Mouse (Mus musculus) neural tube, embryonic 11.5 days (tissue): ENCODE measurements at regions not wholly inside any gene's neighbourhood (a gene's known extent, or its start where the extent isn't known, plus 50 kb on each side); places are given as distances from the start of the nearest gene placed in this dataset.

Source experiments
- ATAC-seq: fragments of 200-750 bp; cut with Nextera tagmentation; 2 replicates; pipeline ENCODE4 v1.8.0; 2017; ENCODE audit warnings: moderate number of reproducible peaks, mild to moderate bottlenecking, moderate TSS enrichment, moderate library complexity; ENCODE audit not compliant: insufficient read depth, low FRiP score, low TSS enrichment
- DNase-seq: peaks from one replicate; pipeline ENCODE4 v3.0.0-alpha.2; 2015; ENCODE audit warnings: low spot score
- H3K27ac ChIP-seq: fragments of 300-500 bp; sonication (generic); 2 replicates; pipeline ENCODE4 v1.5.1; 2014; ENCODE audit warnings: low read depth, mild to moderate bottlenecking, low read length
- H3K27me3 ChIP-seq: fragments of 300-500 bp; sonication (generic); 2 replicates; pipeline ENCODE4 v1.6.1; 2014; ENCODE audit warnings: mild to moderate bottlenecking, low read length, mixed read lengths; ENCODE audit not compliant: control insufficient read depth, insufficient read depth
- H3K36me3 ChIP-seq: fragments of 300-500 bp; sonication (generic); 2 replicates; pipeline ENCODE4 v1.6.1; 2014; ENCODE audit warnings: mild to moderate bottlenecking, low read length, moderate library complexity, mixed read lengths; ENCODE audit not compliant: control insufficient read depth, insufficient read depth
- H3K4me1 ChIP-seq: fragments of 300-500 bp; sonication (generic); 2 replicates; pipeline ENCODE4 v1.6.1; 2014; ENCODE audit warnings: low read length, mixed read lengths; ENCODE audit not compliant: control insufficient read depth, insufficient read depth
- H3K4me2 ChIP-seq: fragments of 300-500 bp; sonication (generic); 2 replicates; pipeline ENCODE4 v1.6.1; 2014; ENCODE audit warnings: low read depth, mild to moderate bottlenecking, moderate library complexity
- H3K4me3 ChIP-seq: fragments of 300-500 bp; sonication (generic); 2 replicates; pipeline ENCODE4 v1.5.1; 2014; ENCODE audit warnings: low read depth, low read length
- H3K9ac ChIP-seq: fragments of 300-500 bp; sonication (generic); 2 replicates; pipeline ENCODE4 v1.6.1; 2014; ENCODE audit warnings: mild to moderate bottlenecking, low read length
- H3K9me3 ChIP-seq: fragments of 300-500 bp; sonication (generic); 2 replicates; pipeline ENCODE4 v1.6.1; 2016; ENCODE audit warnings: low read length; ENCODE audit not compliant: control insufficient read depth
- WGBS: fragments of 180-500 bp; shearing (Covaris S2); extraction: QIAGEN DNeasy Blood & Tissue Kit; methylation state at CpG from one replicate; pipeline ENCODE4 v1.1.7; 2014; 5-methylcytosine and 5-hydroxymethylcytosine counted together

DNA sequence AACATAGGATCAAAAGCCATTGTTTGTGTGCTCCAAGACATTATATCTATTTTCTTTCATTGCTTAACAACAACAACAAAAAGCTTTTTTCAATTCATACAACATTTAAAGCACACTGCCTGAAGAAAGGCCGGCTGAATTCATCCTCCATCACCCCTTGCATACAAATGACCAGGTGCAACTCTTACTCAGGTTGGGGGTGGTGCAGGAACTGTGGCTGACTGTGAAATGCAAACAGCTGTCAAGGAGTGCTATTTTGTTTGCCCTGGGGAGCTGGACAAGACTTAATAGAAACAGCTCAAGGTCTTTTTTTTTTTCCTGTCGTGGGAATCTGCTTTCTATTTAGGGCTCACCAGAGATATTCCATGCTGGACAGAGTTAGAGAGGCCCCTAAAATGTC is 406.6 kb upstream of the Cldn34d start:
- peak; percentile 41; the same call in 1 of the 2 replicates for ATAC-seq
- Histone ChIP-seq H3K27me3 (no peaks in the 10 kb centered on the region), H3K9me3 (no peaks in the 10 kb centered on the region), H3K36me3 (no peaks in the 10 kb centered on the region), H3K4me3 (no peak overlapping the region), H3K4me1 (no peaks in the 10 kb centered on the region), H3K4me2 (no peak overlapping the region), H3K27ac (no peak overlapping the region), H3K9ac (no peak overlapping the region)
- 9% methylated on average over 2 of the region's 2 CpGs for WGBS
- DNase-seq: no peak

DNA sequence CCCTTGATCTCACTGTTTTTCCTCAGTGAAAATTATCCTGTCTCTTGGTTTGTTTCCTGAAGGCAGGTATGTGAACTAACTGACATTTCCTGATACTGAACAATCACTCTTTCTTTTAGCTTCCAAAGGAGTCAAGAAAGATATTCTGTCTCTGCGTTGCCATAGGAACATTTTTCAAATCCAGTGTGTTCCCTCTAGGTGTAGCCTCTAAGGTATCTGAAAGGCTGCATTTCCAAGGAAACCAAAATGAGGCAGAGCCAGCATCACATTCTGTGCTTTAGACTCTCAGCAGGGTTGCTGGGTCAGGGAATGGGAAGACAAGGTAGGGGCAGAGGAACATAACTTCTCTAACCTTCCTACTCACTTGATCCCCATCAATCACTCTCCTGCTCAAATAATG is 411.2 kb upstream of the Cldn34d start:
- H3K4me3 ChIP-seq: no peak overlapping the region
- DNase-seq: no peak
- H3K4me1 ChIP-seq: no peaks in the 10 kb centered on the region
- H3K27me3 ChIP-seq: no peaks in the 10 kb centered on the region
- no peak overlapping the region for H3K9ac ChIP-seq
- no peaks in the 10 kb centered on the region for H3K36me3 ChIP-seq
- no peak for ATAC-seq
- WGBS: 77% methylated on average over 1 of the region's 1 CpGs
- no peak overlapping the region for H3K27ac ChIP-seq
- no peaks in the 10 kb centered on the region for H3K9me3 ChIP-seq
- no peak overlapping the region for H3K4me2 ChIP-seq

DNA sequence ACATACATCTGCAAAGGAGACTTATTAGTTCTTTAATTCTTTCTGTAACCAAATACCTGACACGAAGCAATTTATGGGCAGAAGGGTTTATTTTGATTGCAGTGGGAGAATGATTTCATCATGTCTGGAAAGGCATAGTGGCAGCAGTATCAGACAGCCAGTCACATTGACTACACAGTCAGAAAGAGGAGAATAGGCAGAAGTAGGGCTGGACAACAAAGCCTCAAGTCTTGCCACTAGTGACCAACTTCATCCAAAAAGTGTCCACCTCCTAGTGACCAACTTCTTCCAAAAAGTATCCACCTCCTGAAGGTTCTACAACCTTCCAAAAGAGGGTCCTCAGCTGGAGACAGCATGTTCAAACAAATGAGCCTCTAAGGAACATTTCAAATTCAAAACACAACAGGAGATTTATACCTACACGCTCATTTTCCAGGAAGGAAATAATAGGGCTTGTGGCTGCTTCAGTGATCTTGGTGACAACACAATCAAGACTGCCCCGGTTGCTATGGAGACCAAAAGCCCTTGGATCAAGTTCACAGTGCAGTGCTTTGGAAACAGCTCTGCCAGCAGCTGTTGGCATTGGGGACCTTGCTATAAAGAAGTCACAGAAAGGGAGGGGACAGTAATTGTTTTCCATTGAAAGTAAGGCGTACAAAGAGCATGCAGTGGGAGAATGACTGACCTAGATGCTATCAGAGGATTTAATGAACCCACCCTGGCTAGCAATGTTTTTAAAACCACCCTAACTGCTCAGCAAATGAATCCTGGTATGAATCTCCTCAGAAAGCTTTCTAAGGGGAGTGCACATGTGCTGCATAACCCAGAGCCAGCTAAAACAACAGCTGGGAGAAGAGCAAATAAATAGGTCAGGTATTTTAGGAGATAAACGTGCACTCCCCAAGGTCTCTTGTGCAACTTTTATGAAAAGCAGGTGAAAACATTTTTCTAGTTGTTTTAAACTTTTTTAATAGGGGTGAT is 448.0 kb upstream of the Cldn34d start:
- Histone ChIP-seq H3K27ac (no peak overlapping the region), H3K27me3 (no peaks in the 10 kb centered on the region), H3K9ac (no peak overlapping the region), H3K9me3 (no peaks in the 10 kb centered on the region), H3K4me2 (no peak overlapping the region), H3K36me3 (no peaks in the 10 kb centered on the region), H3K4me3 (no peak overlapping the region), H3K4me1 (no peaks in the 10 kb centered on the region)
- DNase-seq (peak; percentile 64), ATAC-seq (peak; percentile 92)
- 52% methylated on average over 5 of the region's 5 CpGs for WGBS

DNA sequence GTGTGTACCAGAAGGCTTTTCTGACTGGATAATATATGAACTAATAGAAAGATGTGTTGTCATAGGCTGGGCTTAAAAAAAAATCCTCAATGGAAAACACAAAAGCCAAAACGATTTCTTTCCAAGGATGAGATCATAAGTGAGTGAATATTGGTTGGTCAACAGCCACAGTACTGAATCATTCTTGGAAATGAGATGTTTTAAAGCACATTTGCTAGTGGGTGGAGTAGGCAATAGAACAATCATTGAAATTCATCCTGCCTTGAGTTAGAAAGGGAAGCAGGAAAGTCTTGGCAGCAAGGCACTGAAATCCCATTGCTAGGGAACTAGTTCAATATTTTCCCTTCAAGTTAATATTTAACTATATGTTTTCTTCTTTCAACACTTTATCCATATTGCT is 449.3 kb upstream of the Cldn34d start:
- no peak overlapping the region for H3K4me2 ChIP-seq
- ATAC-seq (no peak), DNase-seq (no peak)
- no peaks in the 10 kb centered on the region for H3K27me3 ChIP-seq
- no peak overlapping the region for H3K9ac ChIP-seq
- WGBS: 67% methylated on average over 1 of the region's 1 CpGs
- no peak overlapping the region for H3K27ac ChIP-seq
- no peaks in the 10 kb centered on the region for H3K36me3 ChIP-seq
- no peaks in the 10 kb centered on the region for H3K9me3 ChIP-seq
- H3K4me1 ChIP-seq: no peaks in the 10 kb centered on the region
- H3K4me3 ChIP-seq: no peak overlapping the region

DNA sequence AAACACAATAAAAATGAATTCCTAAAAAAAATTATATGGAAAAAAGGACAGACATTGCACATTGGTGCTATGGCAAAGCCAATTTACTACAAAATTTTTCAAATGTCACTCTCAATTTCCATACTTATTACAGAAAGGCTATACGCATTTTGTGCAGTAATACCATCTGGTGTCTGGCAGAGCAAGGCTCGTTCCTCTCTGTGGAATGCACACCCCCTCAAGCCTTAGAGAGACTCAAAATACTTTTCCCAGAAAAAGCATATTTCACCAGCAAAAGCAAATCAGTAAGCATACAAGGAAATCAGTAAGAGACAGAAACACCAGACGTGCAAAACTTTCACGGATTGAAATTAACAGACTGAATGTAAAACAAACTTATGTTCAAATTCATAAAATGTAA is 431.0 kb upstream of the Tbl1x start:
- no peak overlapping the region for H3K4me3 ChIP-seq
- ATAC-seq (no peak), DNase-seq (no peak)
- H3K9ac ChIP-seq: no peak overlapping the region
- H3K27me3 ChIP-seq: no peaks in the 10 kb centered on the region
- H3K36me3 ChIP-seq: no peaks in the 10 kb centered on the region
- no peak overlapping the region for H3K4me2 ChIP-seq
- no peaks in the 10 kb centered on the region for H3K4me1 ChIP-seq
- 90% methylated on average over 4 of the region's 4 CpGs for WGBS
- H3K27ac ChIP-seq: no peak overlapping the region
- no peaks in the 10 kb centered on the region for H3K9me3 ChIP-seq

DNA sequence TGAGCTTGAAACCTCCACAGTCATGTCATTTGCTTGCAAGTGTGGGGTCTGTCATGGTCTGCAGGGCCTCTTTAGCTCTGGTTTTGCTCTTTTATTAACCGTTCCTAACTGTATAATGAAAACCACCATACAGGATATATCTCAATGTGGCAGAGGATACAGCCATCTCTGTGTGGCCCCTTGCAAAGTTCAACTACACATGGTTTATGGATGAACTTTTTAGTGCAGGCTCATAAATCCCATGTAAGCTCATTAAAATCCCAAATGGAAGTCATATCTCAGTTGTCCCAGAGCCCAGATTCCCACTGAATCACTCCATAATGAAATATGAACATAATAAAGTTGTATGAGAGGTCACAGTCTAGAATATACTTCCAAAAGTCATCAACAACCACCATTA is 428.1 kb upstream of the Tbl1x start:
- Histone ChIP-seq H3K36me3 (no peaks in the 10 kb centered on the region), H3K9me3 (no peaks in the 10 kb centered on the region), H3K4me2 (no peak overlapping the region), H3K27me3 (no peaks in the 10 kb centered on the region), H3K27ac (no peak overlapping the region), H3K9ac (no peak overlapping the region), H3K4me1 (no peaks in the 10 kb centered on the region), H3K4me3 (no peak overlapping the region)
- ATAC-seq (no peak), DNase-seq (no peak)
- 83% methylated on average over 1 of the region's 1 CpGs for WGBS

DNA sequence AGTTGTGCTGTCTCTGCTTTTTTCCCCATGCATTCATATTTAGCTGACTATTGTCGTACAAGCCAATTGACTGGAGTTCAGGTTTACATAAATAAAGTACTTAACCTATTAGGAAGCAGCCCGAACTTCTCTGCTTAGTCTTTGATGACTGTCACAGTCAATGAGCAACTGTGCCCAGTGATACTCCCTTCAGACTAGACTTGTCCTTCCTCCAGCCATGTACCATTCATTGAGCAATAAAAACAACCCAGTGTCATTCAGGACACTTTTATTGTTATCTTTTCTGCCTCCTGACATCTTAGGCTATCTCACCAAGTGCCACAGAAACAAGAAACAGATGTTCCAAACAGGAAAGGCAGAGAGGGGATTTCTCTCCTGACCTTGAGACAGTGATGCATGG is 389.1 kb upstream of the Tbl1x start:
- WGBS: 66% methylated on average over 2 of the region's 2 CpGs
- H3K4me3 ChIP-seq: no peak overlapping the region
- H3K4me1 ChIP-seq: no peaks in the 10 kb centered on the region
- no peak overlapping the region for H3K27ac ChIP-seq
- ATAC-seq (no peak), DNase-seq (no peak)
- no peak overlapping the region for H3K9ac ChIP-seq
- H3K9me3 ChIP-seq: no peaks in the 10 kb centered on the region
- H3K4me2 ChIP-seq: no peak overlapping the region
- no peaks in the 10 kb centered on the region for H3K36me3 ChIP-seq
- H3K27me3 ChIP-seq: no peaks in the 10 kb centered on the region
